Mouse (Mus musculus): ENCODE results near the gene Cracr2b. TPM values are rescaled to one million over a fixed set of nuclear protein-coding genes. Genes with fewer than 3 reads are reported as not detected.

The Cracr2b gene
- total RNA-seq, 2 experiments from 2014 or later = 24.1 to 24.2 TPM

DNA sequence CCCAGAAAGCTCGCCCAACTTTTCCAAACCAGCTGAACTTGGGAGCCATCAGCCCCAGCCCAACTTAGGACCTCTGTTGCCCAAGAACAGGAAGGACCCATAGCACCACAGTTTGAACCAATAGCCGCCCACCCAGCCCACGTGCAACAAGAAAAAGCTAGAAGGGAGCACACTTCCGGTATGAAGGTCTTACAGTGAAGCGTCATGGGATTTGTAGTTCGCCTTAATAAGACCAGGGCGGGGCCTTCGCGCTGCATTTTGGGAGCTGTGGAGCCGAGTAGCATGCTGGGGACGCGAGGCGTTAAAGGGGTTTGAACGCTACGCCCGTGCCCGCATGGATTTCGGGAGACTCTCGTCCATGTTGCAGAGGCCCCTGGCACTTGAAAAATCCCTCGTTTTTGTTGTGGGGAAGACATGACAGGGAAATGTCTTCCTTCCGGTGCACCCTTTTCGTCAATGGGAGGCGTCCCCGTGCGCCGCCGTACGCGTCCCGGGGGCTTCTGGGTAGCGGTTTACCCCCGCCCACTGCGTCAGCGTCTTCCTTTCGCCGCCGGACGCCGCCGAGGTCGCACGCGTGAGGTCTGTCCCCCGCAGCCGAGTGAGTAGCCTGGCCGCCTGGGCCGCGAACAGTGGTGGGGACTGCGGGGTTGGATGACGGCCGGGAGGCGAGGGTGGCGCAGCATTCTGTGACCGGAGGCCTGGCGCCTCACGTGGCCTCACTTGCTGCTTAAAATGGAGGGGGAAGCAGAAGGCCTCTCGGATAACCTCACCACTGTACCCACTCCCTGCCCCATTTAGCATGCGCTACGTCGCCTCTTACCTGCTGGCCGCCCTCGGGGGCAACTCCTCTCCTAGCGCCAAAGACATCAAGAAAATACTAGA, 13.5 kb upstream of the Cracr2b start, which contains the start of gene Rplp2:
TSS of gene Rplp2 (plus strand) at position 261 of the 882 bp plus-strand sequence.
- intact Hi-C loops (cut with DNase I) = no loop called here
- peak; percentile 92 to 97 for DNase-seq

DNA sequence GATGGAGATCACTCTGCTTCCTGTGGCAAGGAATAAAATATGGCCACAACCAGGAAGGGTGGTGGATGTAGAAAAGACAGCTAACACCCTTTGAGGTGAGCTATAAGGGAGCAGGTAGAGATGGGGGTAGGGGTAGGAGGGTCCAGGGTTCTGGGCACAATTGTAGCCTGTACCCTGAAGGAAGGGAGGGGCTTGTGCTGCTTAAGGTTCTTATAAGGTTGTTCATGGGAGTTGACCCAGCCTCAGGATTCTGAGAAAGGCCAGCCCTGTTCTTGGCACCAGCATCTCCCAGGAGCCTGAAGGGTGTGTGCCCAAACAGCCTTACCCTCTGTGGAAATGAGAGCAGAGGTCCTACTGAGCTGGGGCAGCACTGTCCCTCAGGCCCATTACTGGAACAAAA, 9.0 kb upstream of the Cracr2b start:
- intact Hi-C loops (cut with DNase I) = no loop called here
- DNase-seq = no peak

DNA sequence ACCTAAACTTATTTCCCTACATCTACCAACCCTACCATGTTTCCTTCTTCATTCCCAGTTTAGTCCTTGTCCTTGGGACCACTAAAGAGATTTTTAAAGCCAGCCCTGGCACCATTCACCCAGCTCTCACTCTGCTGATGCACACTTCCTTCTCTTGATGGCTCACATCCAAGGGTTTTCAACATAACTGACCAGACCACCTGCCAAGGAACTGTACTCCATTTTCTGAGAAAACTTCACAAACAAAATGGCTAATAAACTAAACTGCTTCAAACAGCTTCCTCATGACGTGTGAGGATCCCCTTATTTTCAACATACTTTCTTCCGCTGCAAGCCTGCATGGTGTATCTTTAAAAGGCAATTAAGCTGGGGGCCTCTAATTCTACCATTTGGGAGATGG, 7.3 kb upstream of the Cracr2b start:
- DNase-seq = no peak
- intact Hi-C loops (cut with DNase I) = no loop called here

- peak; percentile 94 for DNase-seq
- intact Hi-C loops (cut with DNase I) = loop anchor here (1.0 to 5.0 kb wide), 2 partner anchors 12 to 43 kb away; partner anchors contain the start of genes Cd151 and Gatd1
Measured at GRCm38 (mm10) chr7:141454967-141455551, 5.8 kb upstream of the Cracr2b start, which contains the start of gene Pnpla2. Pnpla2 (plus strand) TSS chr7:141455198.

- intact Hi-C loops (cut with DNase I) = loop anchor here (1.0 to 5.0 kb wide), 2 partner anchors 12 to 43 kb away; partner anchors contain the start of genes Cd151 and Gatd1
- DNase-seq = peak; percentile 77 to 87
Measured at GRCm38 (mm10) chr7:141455610-141456314, 5.1 kb upstream of the Cracr2b start.

GRCm38 (mm10) chr7:141456739-141457138, 4.2 kb upstream of the Cracr2b start:
- peak; percentile 41 to 63 for DNase-seq
- intact Hi-C loops (cut with DNase I) = loop anchor here (5.0 kb wide), 1 partner anchor 44 kb away; the partner anchor contains the start of gene Gatd1

DNA sequence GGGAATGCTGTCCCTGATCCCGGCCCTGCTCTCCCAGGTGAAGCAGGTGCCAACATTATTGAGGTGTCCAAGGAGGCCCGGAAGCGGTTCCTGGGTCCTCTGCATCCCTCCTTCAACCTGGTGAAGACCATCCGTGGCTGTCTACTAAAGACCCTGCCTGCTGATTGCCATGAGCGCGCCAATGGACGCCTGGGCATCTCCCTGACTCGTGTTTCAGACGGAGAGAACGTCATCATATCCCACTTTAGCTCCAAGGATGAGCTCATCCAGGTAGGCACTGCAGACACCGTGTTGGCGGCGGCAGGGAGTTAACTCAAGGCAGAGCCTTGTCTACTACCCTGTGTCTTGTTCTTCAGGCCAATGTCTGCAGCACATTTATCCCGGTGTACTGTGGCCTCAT, 3.7 kb upstream of the Cracr2b start:
- DNase-seq = no peak
- intact Hi-C loops (cut with DNase I) = loop anchor here (5.0 kb wide), 1 partner anchor 45 kb away; the partner anchor contains the start of gene Gatd1

GRCm38 (mm10) chr7:141457986-141458660, 2.8 kb upstream of the Cracr2b start:
- DNase-seq = peak; percentile 66 to 71
- intact Hi-C loops (cut with DNase I) = loop anchor here (5.0 kb wide), 1 partner anchor 46 kb away; the partner anchor contains the start of gene Gatd1

DNA sequence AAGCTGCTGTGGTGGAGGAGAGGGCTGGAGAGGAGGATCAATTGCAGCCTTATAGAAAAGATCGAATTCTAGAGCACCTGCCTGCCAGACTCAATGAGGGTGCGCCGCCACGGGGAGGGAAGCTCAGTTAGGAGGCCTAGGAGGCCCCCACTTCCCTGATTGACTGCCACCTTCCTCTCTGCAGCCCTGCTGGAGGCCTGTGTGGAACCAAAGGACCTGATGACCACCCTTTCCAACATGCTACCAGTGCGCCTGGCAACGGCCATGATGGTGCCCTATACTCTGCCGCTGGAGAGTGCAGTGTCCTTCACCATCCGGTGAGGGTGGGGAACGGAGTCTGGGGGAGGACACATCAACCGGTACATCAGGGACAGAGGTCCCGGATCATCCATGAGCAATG, 2.2 kb upstream of the Cracr2b start:
- intact Hi-C loops (cut with DNase I) = loop anchor here (5.0 kb wide), 1 partner anchor 46 kb away; the partner anchor contains the start of gene Gatd1
- peak in 1 of 2 experiments; percentile 22 for DNase-seq

- intact Hi-C loops (cut with DNase I) = loop anchor here (5.0 kb wide), 1 partner anchor 47 kb away; the partner anchor contains the start of gene Gatd1
- DNase-seq = peak; percentile 14 to 42
Measured at GRCm38 (mm10) chr7:141459301-141459711, 1.6 kb upstream of the Cracr2b start.

- DNase-seq = peak in 1 of 2 experiments; percentile 31
- intact Hi-C loops (cut with DNase I) = loop anchor here (10.0 kb wide), 1 partner anchor 515 kb away; the partner anchor contains the start of gene Pgghg
Measured at GRCm38 (mm10) chr7:141460001-141460390, 898 bp upstream of the Cracr2b start.

DNA sequence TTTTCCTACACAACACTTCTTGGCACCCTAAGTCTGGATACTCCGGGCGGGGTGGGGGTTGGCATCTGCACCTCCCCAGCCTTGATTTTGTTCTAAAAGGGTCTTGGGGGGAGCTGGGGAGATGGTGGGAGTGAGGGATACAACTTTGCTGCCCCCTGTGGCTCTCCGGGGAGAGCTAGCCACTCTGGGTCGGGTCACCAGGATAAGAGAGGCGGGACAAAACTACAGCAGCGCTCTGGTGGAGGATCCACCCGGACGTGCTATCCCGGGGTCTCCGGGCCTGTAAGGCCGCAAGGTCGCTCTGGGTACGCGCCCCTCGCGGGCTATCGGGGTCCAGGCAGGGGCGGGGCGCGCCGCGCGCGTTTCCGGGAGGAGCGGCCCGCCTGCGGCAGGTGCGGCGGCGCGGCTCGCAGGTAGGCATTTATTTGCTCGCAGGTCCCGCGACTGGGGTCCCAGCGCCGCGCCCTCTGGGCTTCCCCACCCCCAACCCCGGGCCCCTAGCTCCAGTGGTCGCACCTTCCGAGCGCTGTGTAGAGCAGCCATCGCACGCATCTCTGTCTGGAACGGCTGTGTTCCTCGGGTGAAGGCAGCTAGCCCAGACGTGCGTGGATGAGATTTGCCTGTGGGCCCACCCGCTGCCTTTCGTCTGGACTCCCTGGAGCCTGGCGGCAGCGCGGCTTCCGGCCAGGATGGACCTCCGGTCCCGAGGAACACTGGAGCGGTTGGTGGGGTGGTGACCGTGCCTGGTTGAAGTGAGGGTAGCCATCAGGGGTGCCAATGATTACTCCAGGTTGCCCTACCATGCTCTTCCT, 833 bp downstream of the Cracr2b start:
- DNase-seq = peak; percentile 45 to 57
- intact Hi-C loops (cut with DNase I) = loop anchor here (10.0 kb wide), 1 partner anchor 517 kb away; the partner anchor contains the start of gene Pgghg

DNA sequence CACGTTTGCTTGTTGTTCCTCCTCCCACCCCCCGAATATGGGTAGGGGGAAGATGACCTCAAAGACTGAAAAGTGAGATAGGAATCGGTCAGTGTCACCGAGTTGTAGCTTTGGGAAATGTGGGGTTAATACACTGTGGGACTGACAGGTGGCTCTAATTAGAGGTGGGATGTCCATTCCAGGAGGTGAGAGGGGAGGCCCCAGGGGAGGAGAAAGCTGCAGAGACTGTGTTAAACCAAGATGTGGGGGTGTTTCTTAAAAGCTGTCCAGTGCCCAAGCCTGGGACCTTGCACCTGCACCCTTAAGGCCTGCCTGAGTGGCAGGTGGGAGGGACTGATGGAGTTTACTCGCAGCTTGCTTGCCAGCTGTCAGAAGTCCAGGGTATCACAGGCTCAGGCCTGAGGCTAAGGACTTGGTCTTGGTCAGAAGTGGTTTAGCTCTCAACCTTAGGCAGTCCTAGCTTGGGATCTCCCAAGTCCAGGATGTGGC, 1.5 kb downstream of the Cracr2b start:
- intact Hi-C loops (cut with DNase I) = loop anchor here (10.0 kb wide), 1 partner anchor 518 kb away; the partner anchor contains the start of gene Pgghg
- peak in 1 of 2 experiments; percentile 46 for DNase-seq

DNA sequence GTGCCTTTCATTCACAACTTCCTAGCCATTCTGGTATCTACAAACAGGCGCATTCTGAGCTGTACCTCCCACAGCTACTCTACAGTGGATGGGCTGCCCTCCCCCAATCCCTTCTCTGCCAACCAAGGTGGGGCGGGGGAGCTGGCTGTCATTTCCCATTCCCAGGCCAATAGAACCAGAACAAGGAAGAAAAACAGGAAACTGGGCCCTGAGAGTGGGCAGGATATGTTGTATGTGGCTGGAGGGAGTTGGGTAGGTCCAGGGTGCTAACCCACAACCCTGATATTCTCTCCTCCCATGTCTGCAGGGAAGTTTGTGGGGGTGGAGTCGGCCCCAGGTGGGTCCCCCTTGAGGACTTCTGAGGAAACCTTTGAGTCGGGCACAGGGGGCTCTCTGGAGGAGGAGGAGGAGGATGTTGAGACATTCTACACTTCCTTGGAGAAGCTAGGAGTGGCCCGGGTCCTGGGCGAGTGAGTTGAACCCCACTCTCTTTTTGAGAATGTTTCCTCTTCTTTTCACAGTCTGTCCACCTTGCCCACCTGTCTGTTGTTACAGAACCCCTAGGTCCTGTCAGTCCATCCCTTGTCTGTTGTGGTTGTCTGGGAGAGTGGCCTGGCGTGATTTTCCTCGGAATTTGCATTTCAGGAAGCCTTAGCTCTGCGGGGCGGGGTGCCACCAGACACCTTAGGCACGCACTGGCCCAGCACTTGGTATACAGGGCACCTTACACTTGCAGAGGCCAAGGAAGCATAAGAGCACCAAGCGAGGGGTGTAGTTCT, 3.1 kb downstream of the Cracr2b start:
- intact Hi-C loops (cut with DNase I) = loop anchor here (10.0 kb wide), 1 partner anchor 519 kb away; the partner anchor contains the start of gene Pgghg
- DNase-seq = peak; percentile 72 to 74

DNA sequence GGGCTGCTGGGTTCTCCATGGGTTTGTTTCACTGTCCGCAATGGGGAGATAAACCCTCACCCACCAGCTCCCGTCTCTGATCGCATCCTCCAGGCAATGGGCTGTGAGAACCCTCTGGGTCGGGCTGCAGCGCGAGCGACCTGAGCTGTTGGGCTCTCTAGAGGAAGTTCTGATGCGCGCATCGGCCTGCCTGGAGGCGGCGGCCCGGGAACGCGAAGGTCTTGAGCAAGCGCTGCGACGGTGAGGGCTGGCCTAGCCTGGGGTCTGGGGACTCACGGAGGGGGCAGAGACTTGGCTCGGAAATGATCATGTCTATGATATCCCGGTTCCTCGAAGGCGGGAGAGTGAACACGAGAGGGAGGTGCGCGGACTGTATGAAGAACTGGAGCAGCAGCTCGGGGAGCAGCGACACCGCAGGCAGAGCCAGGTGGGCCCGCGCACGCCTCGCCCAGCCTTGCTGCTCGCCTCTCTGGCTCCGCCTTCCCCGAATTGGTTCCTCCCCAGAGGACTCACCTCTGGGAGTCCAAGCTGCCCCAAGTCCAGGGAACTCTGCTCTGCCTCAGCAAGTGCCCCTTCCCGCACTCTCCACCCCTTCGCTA, 3.8 kb downstream of the Cracr2b start:
- intact Hi-C loops (cut with DNase I) = loop anchor here (10.0 kb wide), 1 partner anchor 520 kb away; the partner anchor contains the start of gene Pgghg
- peak; percentile 39 to 41 for DNase-seq

DNA sequence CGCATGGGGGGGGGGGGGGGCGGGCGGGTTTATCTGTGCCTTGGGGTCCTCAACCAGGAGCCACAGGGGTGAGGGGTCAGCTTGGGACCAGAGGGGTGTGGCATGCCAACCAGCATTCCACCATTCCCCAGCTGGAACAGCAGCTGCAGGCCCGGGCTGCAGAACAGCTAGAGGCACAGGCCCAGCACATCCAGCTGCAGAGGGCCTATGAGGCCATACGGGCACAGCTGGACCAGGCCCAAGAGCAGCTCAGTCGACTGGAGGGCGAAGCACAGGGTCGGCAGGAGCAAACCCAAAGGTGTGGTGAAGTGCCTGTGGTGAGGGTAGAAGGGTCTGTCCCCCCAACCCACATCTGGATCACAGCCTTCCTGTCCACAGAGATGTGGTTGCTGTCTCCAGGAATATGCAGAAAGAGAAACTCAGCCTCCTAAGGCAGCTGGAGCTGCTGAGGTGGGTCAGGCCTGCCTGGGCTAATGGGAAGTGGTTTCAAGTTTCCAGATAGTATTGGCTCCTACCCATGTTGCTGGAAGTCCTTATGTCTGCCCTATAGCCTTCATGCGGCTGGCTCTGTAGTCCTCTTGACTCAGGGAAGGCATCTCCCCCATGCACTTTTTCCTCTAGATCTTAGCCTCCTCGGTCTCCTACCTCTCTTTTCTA, 4.6 kb downstream of the Cracr2b start:
- peak in 1 of 2 experiments; percentile 27 for DNase-seq
- intact Hi-C loops (cut with DNase I) = loop anchor here (10.0 kb wide), 1 partner anchor 521 kb away; the partner anchor contains the start of gene Pgghg

GRCm38 (mm10) chr7:141466045-141466394, 5.1 kb downstream of the Cracr2b start:
- DNase-seq = peak; percentile 55 to 57

More at GRCm38 (mm10) chr7:141466045-141466394, 5.1 kb downstream of the Cracr2b start:
- intact Hi-C loops (cut with DNase I) = loop anchor here (10.0 kb wide), 1 partner anchor 521 kb away; the partner anchor contains the start of gene Pgghg

Measured in heart, postnatal 36 days (tissue).